Mouse (Mus musculus): ENCODE data around the gene Lrrc7. TPM values are rescaled to one million over a fixed set of nuclear protein-coding genes. Genes with fewer than 3 reads are reported as not detected.

Lrrc7 gene
- polyA plus RNA-seq, 1 experiment from 2014 or later, result 0.10 TPM

- no peak for ATAC-seq
- H3K4me3 ChIP-seq (ENCODE audit: low read depth, low read length), result no peak overlapping the region
These were observed 221.2 kb downstream of the Lrrc7 start for GRCm38 (mm10) chr3:158340808-158341207.

GRCm38 (mm10) chr3:158330085-158330484 is 231.9 kb downstream of the Lrrc7 start:
- 0 out of 2 replicates have a peak, but pooled peaks cover 3% of the 10 kb centered on the region for H3K9me3 ChIP-seq (ENCODE audit: control insufficient read depth)
- no peaks in the 10 kb centered on the region for H3K27me3 ChIP-seq (replicated peaks; ENCODE audit: control insufficient read depth, insufficient read depth, low read length)
- ATAC-seq, result no peak
- no peak overlapping the region for H3K4me2 ChIP-seq (replicated peaks; ENCODE audit: low read depth)
- H3K4me3 ChIP-seq (ENCODE audit: low read depth, low read length), result no peak overlapping the region
- TF ChIP-seq CTCF (IDR thresholded peaks at IDR 0.05; ENCODE audit: low read depth), result no peak
- H3K36me3 ChIP-seq (ENCODE audit: control insufficient read depth, insufficient read depth), result no peaks in the 10 kb centered on the region
- no peak overlapping the region for H3K9ac ChIP-seq (ENCODE audit: low read depth, low read length)
- no peak overlapping the region for H3K27ac ChIP-seq (ENCODE audit: low read depth, low read length)
- H3K4me1 ChIP-seq (replicated peaks; ENCODE audit: control insufficient read depth, insufficient read depth, low read length), result no peaks in the 10 kb centered on the region

More at GRCm38 (mm10) chr3:158340808-158341207, 221.2 kb downstream of the Lrrc7 start:
- no peaks in the 10 kb centered on the region for H3K27me3 ChIP-seq (replicated peaks; ENCODE audit: control insufficient read depth, insufficient read depth, low read length)
- TF ChIP-seq CTCF (IDR thresholded peaks at IDR 0.05; ENCODE audit: low read depth), result no peak
- H3K36me3 ChIP-seq (ENCODE audit: control insufficient read depth, insufficient read depth), result no peaks in the 10 kb centered on the region
- no peak overlapping the region for H3K4me2 ChIP-seq (replicated peaks; ENCODE audit: low read depth)
- H3K4me1 ChIP-seq (replicated peaks; ENCODE audit: control insufficient read depth, insufficient read depth, low read length), result no peaks in the 10 kb centered on the region
- H3K9me3 ChIP-seq (ENCODE audit: control insufficient read depth), result no peaks in the 10 kb centered on the region
- no peak overlapping the region for H3K27ac ChIP-seq (ENCODE audit: low read depth, low read length)
- no peak overlapping the region for H3K9ac ChIP-seq (ENCODE audit: low read depth, low read length)

GRCm38 (mm10) chr3:158310391-158310790 is 251.6 kb downstream of the Lrrc7 start:
- no peak for TF ChIP-seq CTCF (IDR thresholded peaks at IDR 0.05; ENCODE audit: low read depth)
- H3K27me3 ChIP-seq (replicated peaks; ENCODE audit: control insufficient read depth, insufficient read depth, low read length), result no peaks in the 10 kb centered on the region
- H3K4me3 ChIP-seq (ENCODE audit: low read depth, low read length), result no peak overlapping the region

GRCm38 (mm10) chr3:158307415-158307814 is 254.6 kb downstream of the Lrrc7 start:
- no peak for TF ChIP-seq CTCF (IDR thresholded peaks at IDR 0.05; ENCODE audit: low read depth)
- Histone ChIP-seq H3K36me3 (ENCODE audit: control insufficient read depth, insufficient read depth) (no peaks in the 10 kb centered on the region), H3K9ac (ENCODE audit: low read depth, low read length) (no peak overlapping the region), H3K27me3 (replicated peaks; ENCODE audit: control insufficient read depth, insufficient read depth, low read length) (no peaks in the 10 kb centered on the region), H3K4me2 (replicated peaks; ENCODE audit: low read depth) (no peak overlapping the region), H3K27ac (ENCODE audit: low read depth, low read length) (no peak overlapping the region), H3K4me1 (replicated peaks; ENCODE audit: control insufficient read depth, insufficient read depth, low read length) (no peaks in the 10 kb centered on the region), H3K4me3 (ENCODE audit: low read depth, low read length) (no peak overlapping the region), H3K9me3 (ENCODE audit: control insufficient read depth) (no peaks in the 10 kb centered on the region)
- ATAC-seq, result no peak

More at GRCm38 (mm10) chr3:158310391-158310790, 251.6 kb downstream of the Lrrc7 start:
- 76% methylated on average over 2 of the region's 2 CpGs for whole genome bisulfite sequencing
- H3K9me3 ChIP-seq (ENCODE audit: control insufficient read depth), result no peaks in the 10 kb centered on the region
- no peak for ATAC-seq
- no peaks in the 10 kb centered on the region for H3K36me3 ChIP-seq (ENCODE audit: control insufficient read depth, insufficient read depth)
- no peaks in the 10 kb centered on the region for H3K4me1 ChIP-seq (replicated peaks; ENCODE audit: control insufficient read depth, insufficient read depth, low read length)
- H3K4me2 ChIP-seq (replicated peaks; ENCODE audit: low read depth), result no peak overlapping the region
- H3K9ac ChIP-seq (ENCODE audit: low read depth, low read length), result no peak overlapping the region
- H3K27ac ChIP-seq (ENCODE audit: low read depth, low read length), result no peak overlapping the region

GRCm38 (mm10) chr3:158298732-158299131 is 263.3 kb downstream of the Lrrc7 start:
- no peak for TF ChIP-seq CTCF (IDR thresholded peaks at IDR 0.05; ENCODE audit: low read depth)
- Histone ChIP-seq H3K4me2 (replicated peaks; ENCODE audit: low read depth) (no peak overlapping the region), H3K27ac (ENCODE audit: low read depth, low read length) (no peak overlapping the region), H3K4me3 (ENCODE audit: low read depth, low read length) (no peak overlapping the region), H3K36me3 (ENCODE audit: control insufficient read depth, insufficient read depth) (no peaks in the 10 kb centered on the region), H3K9me3 (ENCODE audit: control insufficient read depth) (no peaks in the 10 kb centered on the region), H3K9ac (ENCODE audit: low read depth, low read length) (no peak overlapping the region), H3K4me1 (replicated peaks; ENCODE audit: control insufficient read depth, insufficient read depth, low read length) (no peaks in the 10 kb centered on the region), H3K27me3 (replicated peaks; ENCODE audit: control insufficient read depth, insufficient read depth, low read length) (no peaks in the 10 kb centered on the region)
- 84% methylated on average over 3 of the region's 3 CpGs for WGBS
- ATAC-seq, result no peak

GRCm38 (mm10) chr3:158295041-158295440 is 267.0 kb downstream of the Lrrc7 start:
- no peaks in the 10 kb centered on the region for H3K36me3 ChIP-seq (ENCODE audit: control insufficient read depth, insufficient read depth)
- no peak overlapping the region for H3K9ac ChIP-seq (ENCODE audit: low read depth, low read length)
- H3K27me3 ChIP-seq (replicated peaks; ENCODE audit: control insufficient read depth, insufficient read depth, low read length), result no peaks in the 10 kb centered on the region
- WGBS, result 54% methylated on average over 5 of the region's 5 CpGs
- ATAC-seq, result no peak
- no peaks in the 10 kb centered on the region for H3K4me1 ChIP-seq (replicated peaks; ENCODE audit: control insufficient read depth, insufficient read depth, low read length)
- no peak overlapping the region for H3K4me2 ChIP-seq (replicated peaks; ENCODE audit: low read depth)
- TF ChIP-seq CTCF (IDR thresholded peaks at IDR 0.05; ENCODE audit: low read depth), result no peak
- no peaks in the 10 kb centered on the region for H3K9me3 ChIP-seq (ENCODE audit: control insufficient read depth)
- H3K27ac ChIP-seq (ENCODE audit: low read depth, low read length), result no peak overlapping the region
- no peak overlapping the region for H3K4me3 ChIP-seq (ENCODE audit: low read depth, low read length)

- Histone ChIP-seq H3K27ac (ENCODE audit: low read depth, low read length) (no peak overlapping the region), H3K4me1 (replicated peaks; ENCODE audit: control insufficient read depth, insufficient read depth, low read length) (no peaks in the 10 kb centered on the region), H3K9me3 (ENCODE audit: control insufficient read depth) (no peaks in the 10 kb centered on the region), H3K4me3 (ENCODE audit: low read depth, low read length) (no peak overlapping the region), H3K9ac (ENCODE audit: low read depth, low read length) (no peak overlapping the region), H3K27me3 (replicated peaks; ENCODE audit: control insufficient read depth, insufficient read depth, low read length) (no peaks in the 10 kb centered on the region), H3K4me2 (replicated peaks; ENCODE audit: low read depth) (no peak overlapping the region), H3K36me3 (ENCODE audit: control insufficient read depth, insufficient read depth) (no peaks in the 10 kb centered on the region)
- ATAC-seq, result no peak
- no peak for TF ChIP-seq CTCF (IDR thresholded peaks at IDR 0.05; ENCODE audit: low read depth)
- 77% methylated on average over 1 of the region's 1 CpGs for WGBS
These were observed 277.6 kb downstream of the Lrrc7 start for GRCm38 (mm10) chr3:158284431-158284830.

Data from intestine, postnatal 0 days (tissue).